Mouse (Mus musculus) megakaryocyte-erythroid progenitor cell, adult 5-6 weeks (primary cell): ENCODE results near the gene Rnf183. TPM values are rescaled to one million over a fixed set of nuclear protein-coding genes. Genes with fewer than 3 reads are reported as not detected.
"Not testable (repeated sequence)": the region's sequence is repeated elsewhere in the genome, so short reads cannot be mapped to it uniquely, and the experiment has no call there.

Experiments
- ATAC-seq: replicated peaks from 2 replicates; pipeline ENCODE4 v1.8.0; 2016; ENCODE audit warnings: mild to moderate bottlenecking, inconsistent platforms; ENCODE audit not compliant: severe bottlenecking, poor library complexity, low FRiP score, low TSS enrichment
- total RNA-seq, 2 experiments: library from RNA; stranded (forward) in 1 of 2; stranded (reverse) in 1 of 2; fragments of 200-1000, 215-1000 nt in 1 of 2; fragments of >200 nt in 1 of 2; fragmentation: Nextera tagmentation in 1 of 2; gene quantifications; 2 replicates each; pipeline ENCODE4 v1.2.3; 2014 to 2017

The Rnf183 gene
- total RNA-seq (2014; fragmentation: Nextera tagmentation) (not detected in 2 replicates), total RNA-seq (2017) (not detected in 2 replicates)

DNA sequence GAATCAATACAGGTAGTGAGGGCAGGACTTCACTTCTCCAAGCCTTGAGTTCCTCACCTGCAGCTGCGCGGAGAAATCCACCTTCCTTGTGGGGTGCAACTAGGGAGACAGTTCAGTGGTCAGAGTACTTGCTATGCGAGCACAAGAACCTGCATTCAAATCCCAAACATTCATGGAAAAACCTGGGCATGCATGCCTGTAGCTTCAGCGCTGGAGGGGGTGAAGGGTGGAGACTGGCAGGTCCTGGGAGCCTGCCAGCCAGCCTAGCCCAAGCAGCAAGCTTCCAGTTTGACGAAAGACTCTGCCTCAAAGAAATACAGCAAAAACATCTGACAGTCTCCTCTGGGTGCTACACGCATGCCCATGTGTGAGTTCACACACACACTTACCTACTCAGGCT lies at the start of gene Rnf183:
Gene Rnf183, minus strand, starts transcription at position 172 of the 400 bp plus-strand sequence.
- no peak for ATAC-seq

GRCm38 (mm10) chr4:62480709-62481605 lies 45.9 kb upstream of the Rnf183 start:
- peak; percentile 22; the same call in 1 of the 2 replicates for ATAC-seq

DNA sequence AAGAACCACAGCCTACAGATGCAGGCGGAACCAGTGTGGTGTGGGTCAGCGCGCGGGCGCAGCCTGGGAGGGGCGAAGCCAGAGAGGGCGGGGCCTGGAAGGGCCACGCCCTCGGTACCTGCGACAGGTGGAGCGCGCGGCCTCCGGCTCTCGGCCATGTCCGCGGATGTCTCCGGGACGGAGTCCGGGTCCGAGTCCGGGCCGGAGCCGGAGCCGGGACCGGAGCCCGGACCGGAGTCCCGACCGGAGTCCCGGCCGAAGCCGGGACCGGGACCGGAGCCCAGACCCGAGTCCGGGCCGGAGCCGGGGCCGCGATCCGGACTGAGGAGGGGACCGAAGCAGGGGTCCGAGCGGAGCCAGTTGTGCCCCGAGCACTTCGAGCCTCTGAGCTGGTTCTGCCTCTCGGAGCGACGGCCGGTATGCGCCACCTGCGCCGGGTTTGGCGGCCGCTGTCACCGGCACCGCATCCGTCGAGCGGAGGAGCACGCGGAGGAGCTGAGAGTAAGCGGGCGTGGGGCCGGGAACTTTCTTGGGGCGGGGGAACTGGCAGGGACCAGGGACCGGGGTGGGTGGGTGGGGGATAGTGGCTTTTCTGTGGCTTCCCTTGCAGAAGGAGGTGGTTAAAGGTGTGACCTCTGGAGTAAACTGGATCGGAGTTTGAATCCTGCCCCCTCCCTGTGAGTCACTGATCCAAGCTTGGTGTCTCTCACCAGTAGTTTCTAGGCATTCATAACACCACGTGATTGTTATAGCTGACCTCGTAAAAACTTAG lies 45.1 kb upstream of the Rnf183 start, which contains the start of gene Bspry:
Gene Bspry, plus strand, starts transcription at position 117 of the 772 bp plus-strand sequence.
- ATAC-seq: peak; percentile 62

DNA sequence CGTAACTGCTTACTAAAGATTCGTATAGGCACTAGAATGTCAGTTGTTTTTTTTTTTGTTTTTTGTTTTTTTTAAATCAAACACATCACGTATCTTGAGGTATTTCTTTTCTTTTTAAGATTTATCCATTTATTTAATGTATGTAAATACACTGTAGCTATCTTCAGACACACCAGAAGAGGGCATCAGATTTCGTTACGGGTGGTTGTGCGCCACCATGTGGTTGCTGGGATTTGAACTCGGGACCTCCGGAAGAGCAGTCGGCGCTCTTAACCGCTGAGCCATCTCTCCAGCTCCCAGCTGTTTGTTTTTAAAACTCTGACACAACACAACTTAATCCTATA lies 44.5 kb upstream of the Rnf183 start:
- not testable (repeated sequence) for ATAC-seq

DNA sequence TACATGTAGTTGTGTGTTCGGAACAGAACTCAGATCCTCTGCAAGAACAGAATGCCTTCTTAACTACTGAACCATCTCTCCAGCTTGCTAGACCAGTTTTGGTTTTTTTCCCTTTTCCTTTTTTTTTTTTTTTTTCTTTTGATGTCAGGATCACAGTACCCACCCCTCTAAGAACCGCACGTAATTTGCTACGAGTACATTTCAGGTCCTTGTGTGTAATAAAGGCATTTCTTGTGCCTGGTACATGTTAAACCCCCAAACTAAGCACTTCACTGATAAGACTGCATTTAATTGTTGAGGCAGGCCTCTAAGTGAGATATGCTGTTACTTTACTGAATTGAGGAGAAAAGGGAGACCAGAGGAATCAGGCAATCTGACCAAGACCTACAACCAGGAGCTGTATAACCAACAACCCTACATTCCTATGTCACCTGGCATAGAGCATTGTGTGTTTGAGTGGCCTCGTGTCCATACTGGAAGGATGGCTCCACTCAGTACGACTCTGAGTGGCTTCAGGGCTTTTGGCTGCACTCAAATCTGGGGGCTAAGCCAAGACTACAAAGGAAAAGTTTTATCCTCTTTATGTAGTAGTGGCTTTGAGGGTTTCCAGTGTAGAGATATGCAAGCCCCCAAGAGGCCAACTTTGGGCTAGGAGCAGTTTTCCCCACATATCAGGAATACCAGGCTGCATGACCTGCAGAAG lies 42.6 kb upstream of the Rnf183 start:
- no peak for ATAC-seq

DNA sequence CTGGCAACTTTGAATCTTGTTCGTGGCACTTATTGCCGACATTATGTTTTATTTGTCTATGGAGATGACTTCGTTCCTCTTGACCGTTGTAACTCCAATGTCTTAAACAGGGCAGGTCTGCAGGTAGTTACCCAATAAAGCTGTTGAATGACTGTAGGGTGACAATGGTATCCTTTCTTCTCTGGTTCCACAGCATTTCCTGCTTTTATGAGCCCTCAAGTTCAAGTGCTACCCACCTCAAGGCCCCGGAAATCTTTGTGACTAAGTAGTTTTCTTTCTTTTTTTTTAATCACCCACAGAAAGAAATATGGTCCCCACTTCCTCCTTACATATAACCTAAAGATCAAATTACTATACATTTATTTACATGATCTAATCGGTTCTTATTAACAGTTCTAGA lies 40.7 kb upstream of the Rnf183 start:
- ATAC-seq: no peak

- ATAC-seq: no peak
Observed at GRCm38 (mm10) chr4:62475131-62475530, 40.1 kb upstream of the Rnf183 start.

DNA sequence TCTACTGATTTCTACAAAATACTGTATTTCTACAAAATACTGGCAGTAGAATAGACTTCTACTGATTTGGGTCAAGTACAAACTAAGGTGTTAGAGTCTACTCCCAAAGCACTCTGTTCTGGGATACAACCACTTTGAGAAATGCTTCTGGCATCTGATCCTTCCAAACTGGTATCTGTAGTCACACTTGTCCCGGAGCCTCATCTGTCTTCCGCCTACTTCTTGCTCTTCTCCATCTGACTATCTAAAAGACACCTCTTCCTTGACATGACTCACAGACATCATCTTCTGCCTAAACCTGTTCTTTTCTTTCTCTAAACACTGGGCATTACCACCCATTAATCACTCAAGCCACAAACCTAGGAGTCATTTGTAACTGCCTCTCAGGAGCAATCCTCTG lies 37.0 kb upstream of the Rnf183 start:
- ATAC-seq: no peak

DNA sequence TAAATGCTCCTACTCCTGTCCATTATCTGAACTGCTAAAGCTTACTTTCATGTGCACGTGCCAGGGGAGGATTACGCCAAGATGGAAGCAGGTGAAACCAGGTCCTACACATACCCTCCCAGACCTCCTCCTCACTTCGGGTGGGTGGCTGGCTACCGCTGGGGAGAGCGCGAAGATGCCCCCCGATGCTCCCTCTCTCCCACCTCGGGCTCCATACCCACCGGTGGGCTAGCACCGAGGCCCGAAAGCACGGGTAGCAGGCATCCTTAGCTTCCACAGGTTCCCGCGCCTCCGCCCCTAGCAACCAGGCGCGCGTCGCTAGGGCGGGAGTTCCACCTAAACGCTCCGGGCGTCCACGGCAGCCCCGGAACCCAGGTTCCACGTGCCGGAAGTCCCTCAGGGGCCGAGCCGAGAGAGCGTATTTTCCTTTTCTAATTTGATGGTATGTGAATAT lies 35.6 kb upstream of the Rnf183 start, which contains the start of gene Wdr31:
Gene Wdr31, minus strand, starts transcription at position 299 of the 454 bp plus-strand sequence.
- peak; percentile 97 for ATAC-seq

- ATAC-seq: no peak
Observed at GRCm38 (mm10) chr4:62468158-62468557, 33.1 kb upstream of the Rnf183 start.

GRCm38 (mm10) chr4:62463124-62463523 lies 28.1 kb upstream of the Rnf183 start:
- no peak for ATAC-seq

DNA sequence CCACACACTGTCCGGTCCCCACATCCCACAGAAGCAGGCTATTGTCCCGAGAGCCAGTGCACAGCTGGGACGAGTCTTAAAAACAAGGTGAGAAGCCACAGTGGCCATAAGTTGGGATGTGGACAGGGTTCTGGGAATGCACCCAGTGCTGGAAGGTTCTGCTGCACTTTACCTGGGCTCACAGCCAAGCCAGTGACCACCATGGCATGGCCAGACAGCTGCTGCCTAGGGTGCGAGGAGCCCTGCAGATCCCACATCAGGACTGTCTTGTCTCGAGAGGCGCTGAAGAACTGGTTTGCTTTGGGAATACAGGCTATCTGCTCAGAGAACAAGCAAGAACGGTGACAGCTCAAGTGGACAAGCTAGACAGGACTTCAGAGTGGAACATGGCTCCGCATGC lies 25.3 kb upstream of the Rnf183 start:
- no peak for ATAC-seq

- ATAC-seq: no peak
Observed at GRCm38 (mm10) chr4:62459081-62459480, 24.0 kb upstream of the Rnf183 start.

DNA sequence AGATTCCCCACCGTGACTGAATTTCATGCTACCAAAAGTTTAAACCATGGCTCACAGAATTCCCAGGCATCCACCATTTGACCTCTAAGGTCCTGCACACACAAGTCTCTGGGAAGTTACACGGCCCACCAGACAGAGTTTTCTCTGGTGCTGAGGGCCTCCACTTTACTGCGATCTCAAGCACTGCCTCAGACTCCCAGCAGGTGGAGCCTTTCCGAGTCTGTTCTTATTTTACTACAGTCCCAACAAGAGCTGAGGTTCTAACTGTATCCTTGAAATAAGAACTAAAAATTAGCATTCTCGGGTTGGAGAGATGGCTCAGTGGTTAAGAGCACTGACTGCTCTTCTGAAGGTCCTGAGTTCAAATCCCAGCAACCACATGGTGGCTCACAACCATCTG lies 19.9 kb upstream of the Rnf183 start:
- peak; percentile 93 for ATAC-seq

- no peak for ATAC-seq
Observed at GRCm38 (mm10) chr4:62440986-62441385, 5.9 kb upstream of the Rnf183 start.

- ATAC-seq: no peak
Observed at GRCm38 (mm10) chr4:62440544-62440943, 5.5 kb upstream of the Rnf183 start.

DNA sequence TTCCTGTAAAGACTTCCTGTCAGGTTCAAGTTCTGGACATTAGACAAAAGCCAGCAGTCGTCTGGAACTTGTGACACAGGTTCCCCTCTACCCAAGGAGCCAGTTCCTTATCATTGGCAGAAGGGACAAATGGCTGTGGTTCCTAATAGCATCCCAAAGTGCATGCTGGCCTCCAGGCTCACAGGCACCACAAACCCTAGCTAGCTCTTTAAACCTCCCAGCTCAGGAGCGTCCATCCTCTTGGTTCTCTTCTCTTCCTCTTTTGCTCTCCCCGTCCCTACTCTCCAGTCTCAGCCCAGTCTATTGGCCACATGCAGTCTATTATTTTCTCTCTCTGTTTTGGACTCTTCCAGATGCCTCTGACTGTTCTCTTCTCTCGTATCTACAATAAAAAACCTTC lies 4.7 kb upstream of the Rnf183 start:
- no peak for ATAC-seq

DNA sequence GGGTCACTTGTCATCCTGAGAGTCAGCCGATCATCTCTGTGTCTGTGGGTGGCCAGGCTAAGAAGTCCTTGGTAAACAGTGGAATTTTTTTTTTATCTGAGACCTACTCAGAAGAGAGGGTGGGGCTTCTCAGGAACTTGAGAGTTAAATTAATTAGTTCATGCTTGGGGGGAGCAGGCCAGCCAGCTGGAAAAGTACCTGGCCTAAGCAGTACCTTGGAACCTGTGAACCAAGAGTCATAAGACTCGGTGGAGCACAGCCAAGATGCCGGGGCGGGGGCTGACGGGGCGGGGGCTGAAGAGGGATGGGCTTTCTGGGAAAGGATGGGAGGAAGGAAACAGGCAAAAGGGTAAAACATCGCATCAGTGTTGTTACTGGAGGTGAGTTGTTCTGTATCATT lies 2.8 kb upstream of the Rnf183 start:
- ATAC-seq: no peak

DNA sequence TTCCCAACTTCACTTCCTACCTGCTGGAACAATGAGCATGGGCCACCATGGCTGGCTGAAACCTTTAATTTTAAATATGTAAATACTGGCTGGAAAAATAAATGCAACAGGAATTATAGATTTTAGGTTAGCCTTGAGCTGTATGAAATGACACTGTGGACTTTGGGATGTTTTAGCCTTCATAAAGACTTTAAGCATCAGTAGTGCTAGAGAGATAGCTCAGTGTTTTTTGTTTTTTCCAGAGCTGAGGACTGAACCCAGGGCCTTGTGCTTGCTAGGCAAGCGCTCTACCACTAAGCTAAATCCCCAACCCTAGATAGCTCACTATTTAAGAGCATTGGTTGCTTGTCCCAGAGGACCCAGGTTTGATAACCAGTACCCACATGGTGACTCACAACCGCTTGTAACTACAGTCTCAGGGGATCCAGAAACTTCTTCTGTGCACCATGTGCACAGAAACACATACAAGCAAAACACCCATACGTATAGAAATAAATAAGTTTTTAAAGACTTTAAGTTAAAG lies 2.3 kb upstream of the Rnf183 start:
- ATAC-seq: no peak
